Mouse (Mus musculus) yolk sac, embryonic 10.5 days (tissue): Measurements from ENCODE around the gene Zfp507.

Experiments used
- DNase-seq: peaks from one replicate; pipeline ENCODE4 v3.0.0-alpha.2; 2017; ENCODE audit warnings: low spot score

Zfp507 gene

GRCm38 (mm10) chr7:35782252-35782651 is 20.6 kb downstream of the Zfp507 start:
- DNase-seq: no peak

DNA sequence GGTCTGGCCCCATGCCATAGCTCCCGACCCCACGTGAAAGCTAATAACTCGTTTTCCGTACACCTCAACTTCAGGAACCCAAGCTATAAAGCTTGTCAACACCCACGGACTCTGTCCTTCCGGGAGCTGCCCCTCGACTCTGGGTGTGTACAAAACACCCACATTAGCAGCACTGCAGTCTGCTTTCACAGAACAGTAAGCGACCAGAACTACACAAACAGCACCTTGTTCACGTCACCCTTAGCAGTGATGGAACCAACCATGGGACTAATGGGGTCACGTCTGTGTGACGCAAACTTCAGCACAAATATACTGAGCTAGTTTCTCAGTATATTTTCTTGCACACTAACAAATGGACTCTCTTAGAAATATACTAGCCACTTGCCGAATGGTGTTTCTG is 28.7 kb downstream of the Zfp507 start:
- DNase-seq: no peak

- DNase-seq: no peak
Measured at GRCm38 (mm10) chr7:35772347-35772746, 30.5 kb downstream of the Zfp507 start.

DNA sequence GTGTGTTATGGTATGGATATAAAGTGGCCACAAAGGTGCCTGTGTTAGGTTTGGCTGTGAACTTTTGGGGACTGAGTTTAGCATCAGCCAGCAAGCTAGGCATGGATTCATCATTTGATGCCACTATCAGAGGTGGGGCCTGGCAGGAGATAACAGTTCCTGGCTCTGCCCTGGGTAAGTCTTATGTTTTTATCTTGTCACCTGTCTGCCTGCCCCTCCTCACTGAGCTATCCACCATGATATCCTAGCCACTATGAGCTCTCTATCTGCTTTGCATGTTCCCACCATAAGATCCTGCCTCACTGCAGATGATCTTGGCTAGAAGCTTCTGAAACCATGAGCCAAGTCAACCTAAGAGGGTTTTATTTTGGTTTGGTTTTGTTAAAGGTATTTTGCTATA is 31.7 kb downstream of the Zfp507 start:
- DNase-seq: no peak

DNA sequence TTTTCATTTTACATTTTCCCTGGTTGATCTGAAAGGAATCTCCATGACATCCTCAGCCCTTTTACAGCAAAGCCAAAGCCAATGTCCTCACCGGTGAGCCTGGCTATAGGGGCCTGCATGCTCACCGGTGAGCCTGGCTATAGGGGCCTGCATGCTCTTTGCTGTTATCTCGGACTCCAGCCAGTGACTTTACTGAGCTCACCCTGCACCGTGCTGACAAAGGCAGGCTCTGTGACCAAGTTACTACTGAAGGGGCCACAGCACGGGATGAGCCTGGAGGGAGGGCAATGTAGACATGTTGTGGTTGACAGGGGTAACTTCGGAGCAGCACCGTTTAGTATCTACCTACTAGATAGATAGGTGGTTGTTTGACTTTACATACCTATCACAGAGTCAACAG is 32.7 kb downstream of the Zfp507 start:
- DNase-seq: no peak

- DNase-seq: no peak
Measured at GRCm38 (mm10) chr7:35764461-35764860, 38.3 kb downstream of the Zfp507 start.

GRCm38 (mm10) chr7:35761801-35762200 is 41.0 kb downstream of the Zfp507 start:
- no peak for DNase-seq

DNA sequence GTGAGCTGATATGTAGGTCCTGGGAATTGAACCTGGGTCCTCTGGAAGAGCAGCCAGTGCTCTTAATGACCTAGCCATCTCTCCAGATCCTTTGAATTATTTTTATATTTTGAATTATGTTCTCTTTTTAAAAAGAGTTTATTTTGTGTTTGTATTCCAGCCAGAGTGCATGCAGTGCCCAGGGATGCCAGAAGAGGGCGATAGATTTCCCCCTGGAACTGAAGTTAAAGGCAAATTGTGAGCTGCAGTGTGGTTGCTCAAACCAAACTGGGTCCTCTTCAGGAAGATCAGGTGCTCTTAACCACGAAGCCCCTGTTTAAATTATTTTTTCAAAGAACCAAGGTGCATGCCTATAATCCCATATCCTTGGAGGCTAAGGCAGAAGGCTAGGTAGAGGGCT is 43.2 kb downstream of the Zfp507 start:
- no peak for DNase-seq

GRCm38 (mm10) chr7:35756510-35757440 is 46.0 kb downstream of the Zfp507 start:
- DNase-seq: no peak

GRCm38 (mm10) chr7:35754886-35755168 is 48.0 kb downstream of the Zfp507 start:
- no peak for DNase-seq

GRCm38 (mm10) chr7:35754033-35754885 is 48.5 kb downstream of the Zfp507 start, which contains the start of gene Dpy19l3:
Dpy19l3 (minus strand) TSS chr7:35754454.
- peak; percentile 90 for DNase-seq

- DNase-seq: peak; percentile 13
Measured at GRCm38 (mm10) chr7:35753319-35754032, 49.3 kb downstream of the Zfp507 start.

GRCm38 (mm10) chr7:35750873-35751272 is 51.9 kb downstream of the Zfp507 start:
- DNase-seq: no peak

DNA sequence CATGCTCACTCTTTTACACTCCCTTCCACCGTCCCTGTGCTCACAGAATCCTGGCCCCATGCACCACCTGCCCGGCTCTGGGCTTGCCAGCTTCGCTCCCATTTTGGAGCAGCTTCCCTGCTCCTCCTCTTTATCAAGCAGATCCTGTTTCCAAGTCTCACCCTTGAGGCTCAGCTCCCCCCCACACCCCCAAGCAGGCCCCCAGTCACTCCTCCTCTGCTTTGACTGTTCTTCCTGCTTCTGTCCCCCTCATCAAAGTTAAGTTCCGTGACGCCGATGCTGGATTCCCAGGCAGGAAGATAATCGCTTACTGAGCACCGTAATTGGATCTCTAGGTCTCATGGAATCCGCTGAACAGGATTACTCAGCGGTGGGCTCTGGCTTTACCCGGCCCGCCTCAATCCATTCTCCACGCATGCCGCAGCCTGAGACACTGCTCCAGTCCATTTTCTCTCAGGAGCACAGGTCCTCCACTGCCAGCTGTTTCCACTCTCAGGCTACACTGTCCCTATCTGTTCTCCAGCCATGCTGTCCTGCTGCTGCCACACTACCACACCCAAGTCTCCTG is 55.3 kb downstream of the Zfp507 start:
- DNase-seq: no peak

GRCm38 (mm10) chr7:35746686-35747396 is 56.0 kb downstream of the Zfp507 start:
- no peak for DNase-seq

GRCm38 (mm10) chr7:35745281-35745702 is 57.5 kb downstream of the Zfp507 start:
- DNase-seq: peak; percentile 20

DNA sequence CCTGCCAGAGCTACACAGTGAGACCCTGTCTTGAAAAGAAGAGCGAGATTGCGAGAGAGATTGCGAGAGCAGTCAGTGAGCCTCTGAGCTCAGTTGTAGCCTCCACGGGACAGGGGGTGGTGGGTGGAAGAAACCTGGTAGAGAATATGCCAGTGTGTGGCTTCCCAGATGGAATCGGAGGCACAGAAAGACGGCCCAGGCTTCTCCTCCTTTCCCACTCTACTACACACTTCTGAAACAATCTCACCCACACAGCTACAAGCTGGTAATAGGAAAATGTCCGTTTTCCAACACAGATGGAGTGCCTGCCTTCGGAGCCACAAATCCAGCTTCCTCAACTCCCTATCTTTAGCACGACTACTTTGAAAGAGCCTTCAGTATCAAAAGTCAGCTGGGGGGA is 58.0 kb downstream of the Zfp507 start:
- DNase-seq: no peak

DNA sequence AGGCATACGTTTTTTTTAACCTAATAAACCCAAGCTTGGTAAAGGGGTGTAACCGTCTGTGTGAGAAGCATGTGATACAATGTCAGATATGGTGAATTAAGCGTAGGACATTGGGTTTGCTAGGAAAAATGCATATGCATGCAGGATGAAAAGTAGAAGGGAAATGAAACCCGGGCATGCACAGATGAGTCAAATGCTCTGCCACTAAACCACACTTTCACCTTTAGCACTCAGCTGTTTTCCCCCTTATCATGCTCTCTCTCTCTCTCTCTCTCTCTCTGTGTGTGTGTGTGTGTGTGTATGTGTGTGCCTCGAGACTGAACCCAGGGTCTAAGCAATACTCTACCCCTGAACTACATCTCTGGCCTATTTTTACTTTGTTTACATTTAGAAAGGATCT is 60.5 kb downstream of the Zfp507 start:
- DNase-seq: no peak

DNA sequence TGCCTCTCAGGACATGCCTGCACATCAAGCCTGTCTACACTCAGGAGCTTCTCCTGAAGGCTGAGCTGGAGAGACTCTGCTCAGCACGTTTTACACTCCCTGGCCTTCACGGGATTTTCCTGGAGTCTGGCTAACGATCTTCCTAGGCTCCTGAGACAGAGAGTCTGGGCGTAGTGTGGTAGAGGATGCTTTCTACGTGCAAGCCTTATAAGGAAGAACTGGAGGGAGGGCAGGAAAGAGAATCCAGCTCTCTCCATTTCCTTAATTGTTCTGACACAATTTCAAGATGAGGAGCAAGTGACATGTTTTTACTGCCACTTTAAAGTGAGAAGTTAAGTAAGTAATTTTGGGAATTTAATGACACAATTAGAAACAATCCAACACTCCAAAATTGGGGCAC is 60.9 kb downstream of the Zfp507 start:
- DNase-seq: no peak

GRCm38 (mm10) chr7:35740489-35741230 is 62.1 kb downstream of the Zfp507 start:
- no peak for DNase-seq

DNA sequence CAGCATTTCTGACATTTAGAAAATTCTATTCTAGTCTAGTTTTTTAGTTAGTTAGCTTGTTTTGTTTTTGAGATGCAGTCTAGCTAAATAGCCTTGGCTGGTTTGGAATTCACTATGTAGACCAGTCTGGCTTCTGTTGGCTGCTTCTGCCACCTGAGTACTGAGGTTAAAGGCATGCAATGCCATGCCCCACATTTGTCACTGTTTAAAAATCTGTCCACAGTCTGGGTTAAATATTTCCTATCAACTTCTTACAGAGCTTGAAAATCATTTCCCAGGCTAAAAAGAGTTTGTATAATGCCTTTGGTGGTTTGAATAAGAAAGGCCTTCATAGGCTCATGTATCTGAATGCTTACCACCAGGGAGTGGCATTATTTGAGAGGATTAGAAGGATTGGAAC is 63.9 kb downstream of the Zfp507 start:
- no peak for DNase-seq
